Mouse (Mus musculus): Measurements from ENCODE around the gene Dbndd1.
"Not testable (repeated sequence)": the region's sequence is repeated elsewhere in the genome, so short reads cannot be mapped to it uniquely, and the experiment has no call there.

The Dbndd1 gene

GRCm38 (mm10) chr8:123497699-123498098, 17.6 kb downstream of the Dbndd1 start:
- no peak for DNase-seq (ENCODE audit: low spot score)

- DNase-seq (ENCODE audit: low spot score) = no peak
Measured at GRCm38 (mm10) chr8:123492898-123493297, 22.4 kb downstream of the Dbndd1 start.

- DNase-seq (ENCODE audit: low spot score) = no peak
Measured at GRCm38 (mm10) chr8:123491280-123492075, 23.8 kb downstream of the Dbndd1 start.

- no peak for DNase-seq (ENCODE audit: low spot score)
Measured at GRCm38 (mm10) chr8:123482627-123483026, 32.6 kb downstream of the Dbndd1 start.

GRCm38 (mm10) chr8:123478456-123479218, 36.6 kb downstream of the Dbndd1 start:
- no peak for DNase-seq (ENCODE audit: low spot score)

GRCm38 (mm10) chr8:123477737-123478258, 37.5 kb downstream of the Dbndd1 start, which contains the start of gene Afg3l1:
Afg3l1 (plus strand) TSS chr8:123477903.
- DNase-seq (ENCODE audit: low spot score) = peak; percentile 92

- peak; percentile 68 for DNase-seq (ENCODE audit: low spot score)
Measured at GRCm38 (mm10) chr8:123476911-123477736, 38.1 kb downstream of the Dbndd1 start.

GRCm38 (mm10) chr8:123474549-123474948, 40.7 kb downstream of the Dbndd1 start:
- not testable (repeated sequence) for DNase-seq (ENCODE audit: low spot score)

GRCm38 (mm10) chr8:123472991-123473390, 42.3 kb downstream of the Dbndd1 start:
- DNase-seq (ENCODE audit: low spot score) = peak; percentile 74

GRCm38 (mm10) chr8:123467476-123467875, 47.8 kb downstream of the Dbndd1 start:
- DNase-seq (ENCODE audit: low spot score) = no peak

- no peak for DNase-seq (ENCODE audit: low spot score)
Measured at GRCm38 (mm10) chr8:123463651-123464050, 51.6 kb downstream of the Dbndd1 start.
